Mouse (Mus musculus): Measurements from ENCODE around the gene Ncam1.
A peak's percentile ranks its signal among the peaks of the same experiment; 100 is the strongest.

Gene Ncam1

GRCm38 (mm10) chr9:49672646-49673199 lies 126.0 kb downstream of the Ncam1 start:
- DNase-seq: no peak

GRCm38 (mm10) chr9:49667066-49667465 lies 131.7 kb downstream of the Ncam1 start:
- DNase-seq: no peak

GRCm38 (mm10) chr9:49665361-49665760 lies 133.4 kb downstream of the Ncam1 start:
- DNase-seq: no peak

- no peak for DNase-seq
Observed at GRCm38 (mm10) chr9:49663927-49664320, 134.8 kb downstream of the Ncam1 start.

- DNase-seq: peak; percentile 38
Observed at GRCm38 (mm10) chr9:49662958-49663926, 135.5 kb downstream of the Ncam1 start.

GRCm38 (mm10) chr9:49661480-49661879 lies 137.2 kb downstream of the Ncam1 start:
- no peak for DNase-seq

GRCm38 (mm10) chr9:49658381-49658856 lies 140.3 kb downstream of the Ncam1 start:
- DNase-seq: peak; percentile 42

GRCm38 (mm10) chr9:49654470-49654869 lies 144.3 kb downstream of the Ncam1 start:
- DNase-seq: no peak

GRCm38 (mm10) chr9:49653478-49654245 lies 145.1 kb downstream of the Ncam1 start:
- DNase-seq: no peak

GRCm38 (mm10) chr9:49644296-49644695 lies 154.4 kb downstream of the Ncam1 start:
- no peak for DNase-seq

GRCm38 (mm10) chr9:49640764-49641163 lies 158.0 kb downstream of the Ncam1 start:
- no peak for DNase-seq

- DNase-seq: no peak
Observed at GRCm38 (mm10) chr9:49640142-49640541, 158.6 kb downstream of the Ncam1 start.

- DNase-seq: no peak
Observed at GRCm38 (mm10) chr9:49637955-49638354, 160.8 kb downstream of the Ncam1 start.

- no peak for DNase-seq
Observed at GRCm38 (mm10) chr9:49635668-49636326, 162.9 kb downstream of the Ncam1 start.

GRCm38 (mm10) chr9:49632591-49632990 lies 166.1 kb downstream of the Ncam1 start:
- no peak for DNase-seq

GRCm38 (mm10) chr9:49630336-49630735 lies 168.4 kb downstream of the Ncam1 start:
- no peak for DNase-seq

GRCm38 (mm10) chr9:49624910-49625309 lies 173.8 kb downstream of the Ncam1 start:
- no peak for DNase-seq

GRCm38 (mm10) chr9:49623934-49624505 lies 174.7 kb downstream of the Ncam1 start:
- no peak for DNase-seq

GRCm38 (mm10) chr9:49622928-49623676 lies 175.6 kb downstream of the Ncam1 start:
- no peak for DNase-seq

GRCm38 (mm10) chr9:49621691-49622090 lies 177.0 kb downstream of the Ncam1 start:
- DNase-seq: no peak

GRCm38 (mm10) chr9:49618699-49619392 lies 179.9 kb downstream of the Ncam1 start:
- DNase-seq: no peak

Data from cerebellum, adult 8-10 months (tissue).